Mouse (Mus musculus): ENCODE measurements at regions not wholly inside any gene's neighbourhood (a gene's known extent, or its start where the extent isn't known, plus 50 kb on each side); places are given as distances from the start of the nearest gene placed in this dataset.

DNA sequence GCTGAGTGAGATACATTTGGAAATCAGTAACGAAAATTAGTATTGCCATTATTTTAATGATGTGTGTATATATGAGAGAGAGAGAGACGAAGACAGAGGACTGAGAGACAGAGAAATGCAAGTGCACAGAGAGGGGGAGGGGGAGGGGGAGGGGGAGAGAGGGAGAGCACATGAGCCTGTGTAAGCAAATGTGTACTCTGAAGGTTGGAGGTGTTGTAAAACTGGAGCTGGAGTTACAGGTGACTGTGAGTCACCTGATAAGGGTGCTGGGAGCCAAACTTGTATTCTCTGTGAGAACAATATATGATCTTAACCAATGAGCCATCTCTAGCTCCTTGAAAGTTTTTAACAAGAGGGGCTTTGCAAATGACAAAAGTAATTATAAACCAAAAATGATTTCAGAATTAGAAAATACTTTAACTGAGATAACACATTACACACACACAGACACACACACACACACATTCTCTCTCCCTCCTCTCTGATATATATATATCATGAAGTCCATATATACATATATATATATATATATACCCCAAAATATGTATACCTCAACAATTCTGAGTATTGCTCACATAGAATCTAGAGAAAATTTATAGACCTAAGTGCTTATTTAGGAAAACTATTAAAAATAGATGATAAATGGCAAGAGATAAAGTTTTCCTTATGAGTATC is 100.5 kb upstream of the Rgs17 start:
- TF ChIP-seq CTCF (IDR thresholded peaks at IDR 0.05; ENCODE audit: low read depth), result no peak
- TF ChIP-seq EP300 (IDR thresholded peaks at IDR 0.05; ENCODE audit: low read depth), result no peak

Data from liver, embryonic 14.5 days (tissue).